Mouse (Mus musculus) c-Kit-positive CD71-positive TER-119-negative erythroid progenitor cells, embryonic 14.5 days (primary cell): Measurements from ENCODE around the gene Nbeal2.

Experiments used
- DNase-seq: peaks from one replicate; pipeline ENCODE4 v3.0.0-alpha.2; 2013; ENCODE audit warnings: low read depth

The Nbeal2 gene

GRCm38 (mm10) chr9:110673107-110673752, 19.3 kb upstream of the Nbeal2 start:
- no peak for DNase-seq

- DNase-seq = no peak
Observed at GRCm38 (mm10) chr9:110672462-110673106, 18.6 kb upstream of the Nbeal2 start.

GRCm38 (mm10) chr9:110669785-110670184, 15.8 kb upstream of the Nbeal2 start:
- DNase-seq = no peak

DNA sequence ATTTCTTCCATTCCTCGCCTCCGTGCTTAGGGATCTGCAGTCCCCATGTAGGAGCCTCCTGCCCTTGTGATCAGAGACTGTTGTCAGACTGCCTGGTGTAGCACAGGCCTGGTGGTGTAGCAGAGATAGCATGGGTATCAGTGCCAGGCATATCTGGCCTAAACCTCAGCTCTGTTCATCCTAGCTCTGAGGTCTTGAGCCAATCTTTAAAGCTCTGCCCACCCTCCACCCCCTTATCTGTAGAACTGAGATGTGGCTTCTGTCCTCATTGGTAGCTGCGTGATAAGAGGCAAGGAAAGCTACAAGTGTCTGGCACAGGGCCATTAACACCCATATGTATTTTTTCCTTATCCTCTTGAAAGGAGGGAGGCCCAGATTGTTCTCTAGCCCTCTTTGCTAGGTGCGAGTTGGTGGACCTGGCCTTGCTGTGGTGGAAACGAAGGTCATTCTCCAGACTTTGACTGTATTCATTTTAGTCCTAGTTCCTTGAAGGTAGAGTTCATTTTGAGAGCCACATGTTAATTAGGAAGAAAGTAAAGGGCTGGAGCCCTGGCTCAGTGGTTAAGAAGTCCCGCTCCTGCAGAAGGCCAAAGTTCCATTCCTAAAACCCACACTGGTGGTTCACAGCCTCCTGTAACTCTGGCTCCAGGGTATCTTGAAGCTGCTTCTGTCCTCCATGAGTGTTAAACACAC, 14.8 kb upstream of the Nbeal2 start:
- DNase-seq = peak; percentile 89

- DNase-seq = no peak
Observed at GRCm38 (mm10) chr9:110667219-110667836, 13.4 kb upstream of the Nbeal2 start.

DNA sequence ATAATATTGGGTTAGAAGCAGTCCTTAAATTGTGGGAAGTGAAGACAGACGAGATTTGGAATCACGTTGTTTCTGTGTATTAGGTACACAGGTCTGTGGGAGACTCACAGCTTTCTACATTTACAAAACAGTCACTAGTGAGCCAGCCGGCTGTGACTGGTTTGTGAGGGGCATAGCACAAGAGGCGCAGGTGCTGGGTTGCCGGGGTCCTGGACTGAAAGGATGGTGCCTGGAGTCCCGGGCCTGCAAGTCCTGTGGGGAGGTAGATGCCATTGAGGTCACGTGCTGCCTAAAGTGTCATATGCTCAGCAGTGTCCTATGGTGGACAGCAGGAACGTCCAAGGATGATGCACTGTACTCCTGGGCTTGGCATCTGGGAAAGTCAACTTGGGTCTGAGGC, 12.4 kb upstream of the Nbeal2 start:
- no peak for DNase-seq

DNA sequence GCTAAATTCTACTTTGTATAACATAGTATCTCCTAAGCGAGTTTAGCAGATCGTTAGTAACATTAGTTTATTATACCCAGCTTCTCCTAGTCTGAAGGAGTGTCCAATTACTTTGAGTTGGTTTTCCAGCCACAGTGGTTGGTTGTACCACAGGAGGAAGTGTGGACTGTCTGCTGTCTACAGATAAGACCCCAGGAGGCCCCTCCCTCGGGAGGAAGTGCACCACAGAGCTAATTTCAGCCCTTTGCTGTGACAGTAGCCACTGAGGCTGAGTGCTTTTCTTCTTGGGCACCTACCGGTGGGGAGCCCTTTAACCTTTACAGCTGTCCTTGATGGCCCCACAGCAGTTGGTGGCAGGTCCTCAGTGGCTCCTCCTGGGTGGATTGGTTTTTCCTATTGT, 12.0 kb upstream of the Nbeal2 start:
- DNase-seq = peak; percentile 65

DNA sequence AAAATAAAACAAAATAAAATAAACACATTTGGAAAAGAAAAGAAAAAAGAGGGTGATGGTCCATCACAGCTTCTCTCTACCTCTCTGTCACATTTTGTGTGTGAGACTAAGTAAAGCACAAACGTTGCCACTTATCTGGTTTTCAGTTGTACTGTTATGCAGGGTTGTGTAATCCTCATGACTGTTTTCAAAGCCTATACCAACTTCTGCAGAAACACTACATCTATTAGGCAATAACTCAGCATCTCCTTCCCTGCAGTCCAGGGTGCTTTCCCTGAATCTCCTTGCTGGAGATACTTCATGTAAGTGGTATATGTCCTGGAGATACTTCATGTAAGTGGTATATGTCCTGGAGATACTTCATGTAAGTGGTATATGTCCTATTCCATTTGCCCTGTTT, 8.9 kb upstream of the Nbeal2 start:
- no peak for DNase-seq

- no peak for DNase-seq
Observed at GRCm38 (mm10) chr9:110660856-110661612, 7.1 kb upstream of the Nbeal2 start.

DNA sequence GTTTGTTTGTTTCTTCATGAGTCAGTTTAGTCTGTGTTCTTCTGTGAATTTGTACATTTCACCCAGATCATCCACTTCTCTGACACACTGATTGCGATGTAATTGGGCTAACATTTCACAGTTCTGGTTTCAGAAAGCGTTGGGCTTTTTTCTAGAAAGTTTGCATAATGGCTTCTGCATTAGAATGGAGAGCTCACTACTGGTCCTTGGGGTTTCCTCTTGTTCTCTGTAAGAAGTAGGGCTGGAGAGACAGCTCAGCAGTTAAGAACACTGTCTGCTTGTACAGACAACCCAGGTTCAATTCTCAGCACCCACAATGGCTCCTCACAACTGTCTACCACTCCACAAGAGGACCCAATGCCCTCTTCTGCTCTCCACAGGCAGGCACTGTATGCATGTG, 6.2 kb upstream of the Nbeal2 start:
- no peak for DNase-seq

DNA sequence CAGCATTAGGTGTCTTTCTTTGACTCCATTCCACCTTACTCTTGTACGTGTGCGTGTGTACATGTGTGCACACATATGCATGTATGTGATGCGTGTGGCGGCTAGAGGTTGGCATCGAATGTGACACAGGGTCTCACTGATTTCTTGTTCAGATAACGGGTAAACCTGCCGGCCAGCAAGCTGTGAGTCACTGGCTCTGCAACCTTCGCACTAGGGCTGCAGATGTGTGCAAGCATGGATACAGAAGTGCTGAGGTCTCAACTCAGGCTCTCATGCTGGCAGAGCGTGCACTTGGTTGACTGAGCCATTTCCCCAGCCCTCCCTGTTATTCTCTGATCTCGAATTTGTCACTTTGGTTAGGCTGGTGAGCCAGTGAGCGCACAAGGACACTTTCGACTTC, 5.6 kb upstream of the Nbeal2 start:
- DNase-seq = no peak

GRCm38 (mm10) chr9:110657474-110658078, 3.6 kb upstream of the Nbeal2 start:
- DNase-seq = no peak

- DNase-seq = peak; percentile 93
Observed at GRCm38 (mm10) chr9:110656249-110657221, 2.6 kb upstream of the Nbeal2 start, which contains the start of gene Ccdc12. TSS of gene Ccdc12 (plus strand) at chr9:110656503.

GRCm38 (mm10) chr9:110655651-110656007, 1.7 kb upstream of the Nbeal2 start:
- DNase-seq = no peak

DNA sequence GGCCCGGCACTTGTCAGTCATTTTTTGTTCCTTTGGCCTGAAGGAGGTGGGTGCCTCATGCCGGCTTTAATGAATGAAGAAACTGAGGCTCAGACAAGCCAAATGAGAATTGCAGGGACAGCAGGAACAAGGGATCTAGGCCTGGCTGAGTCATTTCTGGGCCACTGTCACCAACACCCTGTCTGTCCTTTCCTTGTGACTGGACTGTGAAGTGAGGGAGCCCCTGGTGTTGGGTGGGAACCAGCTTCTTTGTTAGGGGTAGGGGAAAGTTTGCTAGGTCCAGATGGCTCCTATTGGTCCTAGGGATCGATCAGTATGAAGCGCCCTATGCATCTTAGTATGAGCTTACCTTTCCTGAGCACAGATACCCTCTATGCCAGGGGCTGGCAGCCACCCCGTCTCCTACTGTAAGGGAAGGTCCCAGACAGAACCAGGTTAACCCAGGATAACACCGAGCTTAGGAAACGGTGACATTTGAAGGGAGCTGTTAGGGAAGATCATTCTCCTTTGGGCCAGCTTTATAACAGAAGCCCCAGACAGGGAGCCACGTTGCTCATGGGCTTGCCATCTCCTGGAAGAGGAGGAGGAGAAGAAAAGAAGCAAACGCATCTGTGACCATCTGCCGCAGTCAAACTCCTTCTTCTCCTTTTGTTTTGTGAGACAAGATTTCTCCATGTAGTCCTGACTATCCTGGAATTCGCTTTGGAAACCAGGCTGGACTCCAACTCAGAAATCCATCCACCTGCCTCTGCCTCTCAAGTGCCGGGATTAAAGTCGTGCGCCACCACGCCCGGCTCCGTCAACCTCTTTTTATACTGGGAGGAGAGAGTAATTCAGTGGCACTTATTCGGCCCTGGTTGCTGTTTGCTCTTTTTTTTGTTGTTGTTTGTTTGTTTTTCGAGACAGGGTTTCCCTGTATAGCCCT, 1.0 kb upstream of the Nbeal2 start:
- no peak for DNase-seq

DNA sequence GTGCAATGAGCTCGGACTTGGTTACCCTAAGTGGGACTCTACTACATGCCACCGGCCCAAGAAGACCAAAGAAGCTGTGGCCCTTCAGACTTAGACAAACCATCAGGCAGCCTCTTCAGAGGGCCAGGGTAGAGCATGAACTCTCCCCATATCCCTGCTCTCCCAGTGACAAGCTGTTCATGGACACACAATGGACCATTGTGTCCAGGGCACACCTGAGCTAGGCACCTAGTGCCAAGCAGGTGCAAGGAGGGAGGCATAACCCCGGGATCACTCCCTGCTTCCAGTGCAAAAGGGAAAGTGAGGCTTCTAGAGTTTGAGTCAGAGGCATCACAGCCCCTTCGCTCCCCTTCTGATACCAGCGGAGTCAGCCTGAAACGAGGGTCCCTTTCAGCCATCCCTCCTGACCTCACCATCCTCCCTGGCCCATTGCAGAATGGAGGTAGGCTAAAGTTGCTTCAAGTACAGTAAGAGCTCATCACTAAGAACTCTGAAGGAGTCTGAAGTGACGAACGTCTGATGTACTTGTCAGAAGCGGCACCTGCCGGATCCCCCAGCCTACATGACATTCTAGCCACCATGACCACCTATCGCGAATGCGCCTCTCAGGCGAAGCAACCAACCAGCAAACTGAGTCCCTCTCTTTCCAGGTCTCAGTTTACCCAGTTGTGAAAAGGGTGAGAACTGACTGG, 852 bp downstream of the Nbeal2 start:
- DNase-seq = no peak

GRCm38 (mm10) chr9:110651931-110652722, 1.8 kb downstream of the Nbeal2 start:
- DNase-seq = no peak

GRCm38 (mm10) chr9:110649775-110650174, 4.2 kb downstream of the Nbeal2 start:
- DNase-seq = no peak
